Mouse (Mus musculus): ENCODE data around the gene Elmo3. TPM values are rescaled to one million over a fixed set of nuclear protein-coding genes. Genes with fewer than 3 reads are reported as not detected.

Gene Elmo3
- total RNA-seq (2023): 4.2 TPM

GRCm38 (mm10) chr8:105305211-105306145 lies at the start of gene Elmo3:
TSS of gene Elmo3 (plus strand) at chr8:105305601.

GRCm38 (mm10) chr8:105264024-105264982 lies 41.1 kb upstream of the Elmo3 start, which contains the start of the genes Tradd and Fbxl8:
TSS of gene Tradd (minus strand) at chr8:105264609.
TSS of gene Fbxl8 (plus strand) at chr8:105264648.

GRCm38 (mm10) chr8:105269461-105269947 lies 35.9 kb upstream of the Elmo3 start, which contains the start of gene Hsf4:
TSS of gene Hsf4 (plus strand) at chr8:105269801.

GRCm38 (mm10) chr8:105275840-105276239 lies 29.6 kb upstream of the Elmo3 start, which contains the start of gene Nol3:
TSS of gene Nol3 (plus strand) at chr8:105276140.

GRCm38 (mm10) chr8:105289805-105290460 lies 15.5 kb upstream of the Elmo3 start, which contains the start of gene 4931428F04Rik:
TSS of gene 4931428F04Rik (minus strand) at chr8:105289864.

GRCm38 (mm10) chr8:105295895-105296573 lies 9.4 kb upstream of the Elmo3 start, which contains the start of gene Exoc3l:
TSS of gene Exoc3l (minus strand) at chr8:105296101.

GRCm38 (mm10) chr8:105297511-105298192 lies 7.7 kb upstream of the Elmo3 start, which contains the start of gene E2f4:
TSS of gene E2f4 (plus strand) at chr8:105297663.

GRCm38 (mm10) chr8:105326141-105326672 lies 20.8 kb downstream of the Elmo3 start, which contains the start of the genes Lrrc29 and Tmem208:
TSS of gene Lrrc29 (minus strand) at chr8:105326278.
TSS of gene Tmem208 (plus strand) at chr8:105326354.

GRCm38 (mm10) chr8:105347428-105348221 lies 42.2 kb downstream of the Elmo3 start, which contains the start of gene Fhod1:
TSS of gene Fhod1 (minus strand) at chr8:105347953.

GRCm38 (mm10) chr8:105348450-105349095 lies 43.2 kb downstream of the Elmo3 start, which contains the start of gene Slc9a5:
TSS of gene Slc9a5 (plus strand) at chr8:105348843.

Other genes starting within 250 kb of the Elmo3 start
- not detected for gene Ces3b, start 221.8 kb upstream of the Elmo3 start, total RNA-seq (2023)
- not detected for gene Ces4a, start 173.8 kb upstream of the Elmo3 start, total RNA-seq (2023)
- 104 TPM for gene Cbfb, start 134.9 kb upstream of the Elmo3 start, total RNA-seq (2023)
- 20.9 TPM for gene D230025D16Rik, start 80.5 kb upstream of the Elmo3 start, total RNA-seq (2023)
- gene B3gnt9, start 50.4 kb upstream of the Elmo3 start, total RNA-seq (2023): 4.5 TPM
- 22.6 TPM for gene Tradd, start 41.0 kb upstream of the Elmo3 start, total RNA-seq (2023)
- gene Fbxl8, start 41.0 kb upstream of the Elmo3 start, total RNA-seq (2023): 10.5 TPM
- gene Hsf4, start 35.8 kb upstream of the Elmo3 start, total RNA-seq (2023): 0.73 TPM
- not detected for gene Nol3, start 29.5 kb upstream of the Elmo3 start, total RNA-seq (2023)
- 3.2 TPM for gene 4931428F04Rik, start 15.7 kb upstream of the Elmo3 start, total RNA-seq (2023)
- 1.4 TPM for gene Exoc3l, start 9.5 kb upstream of the Elmo3 start, total RNA-seq (2023)
- gene E2f4, start 7.9 kb upstream of the Elmo3 start, total RNA-seq (2023): 87.5 TPM
- gene Lrrc29, start 20.7 kb downstream of the Elmo3 start, total RNA-seq (2023): 8.7 TPM
- 30.2 TPM for gene Tmem208, start 20.8 kb downstream of the Elmo3 start, total RNA-seq (2023)
- 26.7 TPM for gene Fhod1, start 42.4 kb downstream of the Elmo3 start, total RNA-seq (2023)
- gene Slc9a5, start 43.2 kb downstream of the Elmo3 start, total RNA-seq (2023): 1.3 TPM
- not detected for gene Plekhg4, start 67.7 kb downstream of the Elmo3 start, total RNA-seq (2023)
- not detected for gene Kctd19, start 107.9 kb downstream of the Elmo3 start, total RNA-seq (2023)
- gene Lrrc36, start 108.0 kb downstream of the Elmo3 start, total RNA-seq (2023): not detected
- 1.3 TPM for gene Tppp3, start 165.9 kb downstream of the Elmo3 start, total RNA-seq (2023)
- 5.8 TPM for gene Zdhhc1, start 191.3 kb downstream of the Elmo3 start, total RNA-seq (2023)
- gene Hsd11b2, start 213.2 kb downstream of the Elmo3 start, total RNA-seq (2023): not detected

All from CD8-positive naive resting alpha-beta T cell, adult 57 days (primary cell).